Mouse (Mus musculus) cerebellum, adult 2 months (tissue): ENCODE results near the gene Wwox. TPM values are rescaled to one million over a fixed set of nuclear protein-coding genes. Genes with fewer than 3 reads are reported as not detected.

Source experiments
- DNase-seq, 2 experiments: peaks; one replicate each; pipeline ENCODE4 v3.0.0; 2021
- H3K27ac ChIP-seq: fragments of 200-500 bp; 2 replicates; pipeline ENCODE4 v1.5.1; 2012; ENCODE audit warnings: low read length, control low read depth, inconsistent platforms; ENCODE audit not compliant: insufficient read depth
- H3K27me3 ChIP-seq: fragments of 200-500 bp; 2 replicates; pipeline ENCODE4 v1.6.1; 2012; ENCODE audit warnings: inconsistent platforms, mild to moderate bottlenecking, low read length, moderate library complexity; ENCODE audit not compliant: control insufficient read depth, insufficient read depth
- H3K4me1 ChIP-seq: fragments of 200-500 bp; 2 replicates; pipeline ENCODE4 v1.6.1; 2011; ENCODE audit warnings: low read length; ENCODE audit not compliant: control insufficient read depth, insufficient read depth
- H3K4me3 ChIP-seq: fragments of 200-500 bp; replicated peaks from 2 replicates; pipeline ENCODE3; 2011; ENCODE audit warnings: mild to moderate bottlenecking, low read depth, low read length, control low read depth; ENCODE audit not compliant: insufficient read depth
- CTCF ChIP-seq: fragments of 200-500 bp; IDR thresholded peaks from 2 replicates; pipeline ENCODE4 v1.5.1; 2011; ENCODE audit warnings: low read depth, mild to moderate bottlenecking, control low read depth, low read length, moderate library complexity, borderline replicate concordance; ENCODE audit not compliant: insufficient read depth
- POLR2A ChIP-seq: fragments of 200-500 bp; IDR thresholded peaks from 2 replicates; pipeline ENCODE4 v1.6.1; 2011; ENCODE audit warnings: low read length, control low read depth, borderline replicate concordance; ENCODE audit not compliant: insufficient read depth
- WGBS: fragments of 180-500 bp; shearing (Covaris S2); methylation state at CpG from one replicate; pipeline ENCODE4 v1.1.7; 2018; 5-methylcytosine and 5-hydroxymethylcytosine counted together
- polyA plus RNA-seq: library from polyadenylated mRNA; depleted of rRNA; stranded (reverse); fragments of >200 nt; gene quantifications from 2 replicates; pipeline ENCODE4 v1.2.3, GENCODE M21; 2012

The Wwox gene
- polyA plus RNA-seq, 1 experiment: 35.2 TPM

DNA sequence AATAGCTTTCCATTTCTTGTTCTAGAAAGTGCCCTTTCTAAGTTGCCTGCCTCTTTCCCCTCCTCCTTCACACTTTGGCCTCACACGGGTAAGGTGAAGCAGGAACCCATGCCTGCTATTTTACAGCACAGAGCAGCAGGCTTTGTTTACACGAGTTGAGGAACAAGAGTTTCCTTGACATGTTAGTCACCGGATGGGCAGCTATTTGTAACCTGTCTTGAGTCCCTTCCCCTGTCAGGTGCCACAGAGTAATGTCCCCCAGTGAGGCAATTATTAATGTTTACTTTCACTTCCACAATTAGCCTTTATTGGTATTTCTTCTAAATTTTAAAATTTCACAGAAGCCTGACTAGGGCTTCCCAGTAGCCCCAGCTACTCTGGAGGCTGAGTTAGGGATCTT, 630.8 kb downstream of the Wwox start:
- no peak for DNase-seq
- no peak overlapping the region for H3K27ac ChIP-seq
- H3K27me3 ChIP-seq: no peaks in the 10 kb centered on the region
- 68% methylated on average over 3 of the region's 3 CpGs for WGBS
- H3K4me1 ChIP-seq: no peaks in the 10 kb centered on the region
- no peak overlapping the region for H3K4me3 ChIP-seq
- no peak for TF ChIP-seq POLR2A

DNA sequence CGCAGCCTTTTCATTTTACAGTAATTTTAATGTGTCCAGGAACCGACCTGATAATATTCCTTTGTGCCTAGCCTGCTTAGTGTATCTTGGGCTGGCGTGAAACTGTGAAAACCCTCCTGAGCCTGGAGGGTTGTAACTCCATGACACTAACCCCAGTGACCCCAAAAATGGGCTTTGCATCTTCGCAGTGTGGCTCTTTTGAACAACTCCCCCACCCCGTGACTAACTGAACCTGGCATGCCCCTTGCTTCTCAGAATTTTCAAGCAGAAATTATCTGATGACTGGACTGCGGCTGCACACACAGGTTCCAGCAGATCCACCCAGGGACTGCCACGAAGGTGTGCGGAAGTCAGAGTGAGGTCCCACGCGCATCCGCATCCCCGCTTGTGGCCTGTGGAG, 631.8 kb downstream of the Wwox start:
- H3K4me3 ChIP-seq: no peak overlapping the region
- TF ChIP-seq CTCF: no peak
- no peak for TF ChIP-seq POLR2A
- H3K27ac ChIP-seq: no peak overlapping the region
- 88% methylated on average over 12 of the region's 12 CpGs for WGBS
- H3K27me3 ChIP-seq: no peaks in the 10 kb centered on the region
- H3K4me1 ChIP-seq: no peaks in the 10 kb centered on the region
- no peak for DNase-seq

GRCm38 (mm10) chr8:115078296-115078695, 638.8 kb downstream of the Wwox start:
- Histone ChIP-seq H3K4me3 (no peak overlapping the region), H3K4me1 (peaks cover 2% of the 10 kb centered on the region; the same call in 1 of the 2 replicates), H3K27ac (no peak overlapping the region), H3K27me3 (no peaks in the 10 kb centered on the region)
- TF ChIP-seq CTCF (no peak), POLR2A (no peak)
- WGBS: 86% methylated on average over 7 of the region's 7 CpGs
- DNase-seq: no peak

DNA sequence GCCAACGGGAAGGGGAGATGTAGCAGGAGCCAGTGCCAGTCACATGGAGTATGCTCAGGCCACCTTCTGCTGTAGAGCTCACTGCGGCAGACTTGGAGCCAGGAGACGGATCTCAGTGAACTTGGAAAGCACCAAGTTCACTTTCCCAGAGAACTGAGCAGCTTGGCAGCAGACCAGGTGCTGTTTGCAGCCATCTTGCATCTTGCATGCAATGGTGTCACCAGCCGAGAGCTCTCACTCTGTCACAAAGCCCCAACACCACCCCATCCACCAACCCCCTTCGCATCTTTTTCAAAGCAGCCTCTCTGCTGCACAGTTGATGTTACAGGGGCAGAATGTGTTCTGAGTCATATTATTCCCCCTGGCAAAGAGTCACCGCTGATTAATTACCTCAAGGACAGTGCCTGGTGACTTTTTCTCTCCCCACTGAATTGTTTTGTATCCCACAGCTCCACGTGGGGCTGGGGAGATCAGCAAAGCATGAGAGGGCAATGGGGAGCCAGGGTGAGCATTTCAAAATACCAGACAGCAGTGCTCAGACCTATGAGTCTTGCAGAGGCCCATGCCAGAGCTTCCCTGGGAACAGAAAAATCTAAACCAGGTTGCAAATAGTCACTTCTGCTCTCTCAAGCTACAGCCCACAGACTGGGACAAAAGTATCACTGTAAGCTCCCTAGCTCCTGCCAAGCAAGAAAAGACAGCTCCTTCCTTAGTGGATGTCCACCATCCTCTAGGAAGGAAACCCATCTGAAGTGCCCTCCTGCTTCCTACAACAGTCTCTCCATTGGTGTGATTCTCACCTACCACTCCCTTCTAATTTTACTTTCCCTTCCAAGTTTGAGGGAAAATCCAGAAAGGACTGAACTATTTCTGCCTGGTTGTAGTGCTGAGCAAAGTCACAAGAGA, 642.1 kb downstream of the Wwox start:
- TF ChIP-seq CTCF: no peak
- no peak for TF ChIP-seq POLR2A
- DNase-seq: peak; percentile 8 to 15
- peaks cover 2% of the 10 kb centered on the region; the same call in 1 of the 2 replicates for H3K4me1 ChIP-seq
- WGBS: 27% methylated on average over 7 of the region's 7 CpGs
- H3K27ac ChIP-seq: no peak overlapping the region
- no peak overlapping the region for H3K4me3 ChIP-seq
- no peaks in the 10 kb centered on the region for H3K27me3 ChIP-seq

GRCm38 (mm10) chr8:115088162-115088561, 648.7 kb downstream of the Wwox start:
- Histone ChIP-seq H3K4me3 (no peak overlapping the region), H3K27ac (no peak overlapping the region), H3K4me1 (no peaks in the 10 kb centered on the region), H3K27me3 (no peaks in the 10 kb centered on the region)
- TF ChIP-seq CTCF (peak; percentile 12; the same call in 1 of the 2 replicates), POLR2A (no peak)
- DNase-seq: no peak

DNA sequence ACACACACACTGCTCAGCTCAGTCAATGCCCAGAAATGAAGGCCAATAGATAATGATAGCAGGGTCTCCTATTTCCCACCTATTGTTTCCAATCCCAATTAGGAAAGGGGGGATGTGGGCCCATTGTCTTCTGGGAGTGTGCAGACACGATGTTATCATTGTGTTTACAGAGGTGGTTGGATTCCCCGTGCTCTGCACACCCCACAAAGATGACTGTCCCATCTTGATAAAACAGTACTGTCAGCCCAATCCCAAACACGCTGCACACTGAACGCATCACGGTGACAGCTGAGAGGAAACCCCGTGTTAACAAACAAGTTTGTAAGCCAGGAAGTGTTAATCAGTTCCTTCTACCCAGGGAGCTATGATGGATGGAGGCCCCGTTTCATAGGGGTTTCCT, 650.3 kb downstream of the Wwox start:
- H3K4me1 ChIP-seq: no peaks in the 10 kb centered on the region
- H3K4me3 ChIP-seq: no peak overlapping the region
- TF ChIP-seq CTCF: no peak
- no peak for TF ChIP-seq POLR2A
- H3K27ac ChIP-seq: no peak overlapping the region
- DNase-seq: no peak
- H3K27me3 ChIP-seq: no peaks in the 10 kb centered on the region
- 78% methylated on average over 7 of the region's 7 CpGs for WGBS

- H3K27ac ChIP-seq: no peak overlapping the region
- no peak overlapping the region for H3K4me3 ChIP-seq
- no peak for DNase-seq
- WGBS: 84% methylated on average over 5 of the region's 5 CpGs
- no peaks in the 10 kb centered on the region for H3K27me3 ChIP-seq
- H3K4me1 ChIP-seq: no peaks in the 10 kb centered on the region
- TF ChIP-seq CTCF: no peak
- no peak for TF ChIP-seq POLR2A
Measured at GRCm38 (mm10) chr8:115090202-115090601, 650.7 kb downstream of the Wwox start.

DNA sequence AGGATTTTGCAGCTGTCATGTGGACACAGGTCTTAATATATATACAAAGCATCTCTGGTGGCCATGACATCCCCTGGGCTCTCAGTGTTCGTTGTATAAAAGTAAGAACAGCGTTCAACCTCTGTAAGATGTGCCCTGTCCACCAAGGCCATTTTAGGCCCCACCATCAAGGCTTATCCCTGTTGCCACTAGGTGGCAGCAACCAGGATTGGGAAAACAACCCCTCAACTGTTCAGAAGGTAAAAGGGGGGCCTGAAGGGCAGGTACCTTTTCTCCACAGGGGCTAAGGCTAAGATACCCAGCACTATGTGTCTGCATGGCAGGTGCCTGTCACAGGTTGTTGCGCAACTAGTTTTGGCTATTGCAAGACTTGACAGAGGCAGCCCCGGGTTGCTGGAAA, 656.1 kb downstream of the Wwox start:
- Histone ChIP-seq H3K4me1 (no peaks in the 10 kb centered on the region), H3K27me3 (no peaks in the 10 kb centered on the region), H3K27ac (no peak overlapping the region), H3K4me3 (no peak overlapping the region)
- WGBS: 79% methylated on average over 4 of the region's 4 CpGs
- no peak for TF ChIP-seq POLR2A
- peak; percentile 49 for TF ChIP-seq CTCF
- peak; percentile 8 to 19 for DNase-seq
